Mouse (Mus musculus) embryonic facial prominence, embryonic 11.5 days (tissue): Measurements from ENCODE around the gene Eef1g. TPM values are rescaled to one million over a fixed set of nuclear protein-coding genes. Genes with fewer than 3 reads are reported as not detected.

Source experiments
- ATAC-seq: fragments of 200-750 bp; cut with Nextera tagmentation; replicated peaks from 2 replicates; pipeline ENCODE4 v1.8.0; 2017; ENCODE audit warnings: low read depth; ENCODE audit not compliant: insufficient number of reproducible peaks, low FRiP score, low TSS enrichment
- DNase-seq: peaks from one replicate; pipeline ENCODE4 v3.0.0-alpha.2; 2015; ENCODE audit warnings: low spot score
- H3K27ac ChIP-seq: fragments of 300-500 bp; sonication (generic); replicated peaks from 2 replicates; pipeline ENCODE4 v1.5.1; 2014; ENCODE audit warnings: mild to moderate bottlenecking, low read depth, low read length, control low read depth
- H3K27me3 ChIP-seq: fragments of 300-500 bp; sonication (generic); 2 replicates; pipeline ENCODE4 v1.6.1; 2014; ENCODE audit warnings: mild to moderate bottlenecking, low read length, moderate library complexity, mixed read lengths; ENCODE audit not compliant: control insufficient read depth, insufficient read depth
- H3K36me3 ChIP-seq: fragments of 300-500 bp; sonication (generic); replicated peaks from 2 replicates; pipeline ENCODE4 v1.6.1; 2014; ENCODE audit warnings: low read depth, mild to moderate bottlenecking, low read length, moderate library complexity, mixed read lengths; ENCODE audit not compliant: control insufficient read depth, insufficient read depth
- H3K4me1 ChIP-seq: fragments of 300-500 bp; sonication (generic); 2 replicates; pipeline ENCODE4 v1.6.1; 2014; ENCODE audit warnings: low read length, mixed read lengths; ENCODE audit not compliant: control insufficient read depth, insufficient read depth
- H3K4me2 ChIP-seq: fragments of 300-500 bp; sonication (generic); 2 replicates; pipeline ENCODE4 v1.6.1; 2014; ENCODE audit warnings: low read depth, mild to moderate bottlenecking, control low read depth, low read length, moderate library complexity
- H3K4me3 ChIP-seq: fragments of 300-500 bp; sonication (generic); 2 replicates; pipeline ENCODE4 v1.5.1; 2014; ENCODE audit warnings: low read depth, low read length, control low read depth
- H3K9ac ChIP-seq: fragments of 300-500 bp; sonication (generic); replicated peaks from 2 replicates; pipeline ENCODE4 v1.6.1; 2014; ENCODE audit warnings: mild to moderate bottlenecking, control low read depth, low read length
- H3K9me3 ChIP-seq: fragments of 300-500 bp; sonication (generic); replicated peaks from 2 replicates; pipeline ENCODE4 v1.6.1; 2016; ENCODE audit warnings: mild to moderate bottlenecking, low read length, inconsistent platforms, mixed read lengths; ENCODE audit not compliant: control insufficient read depth
- WGBS: fragments of 180-500 bp; shearing (Covaris S2); extraction: QIAGEN DNeasy Blood & Tissue Kit; methylation state at CpG from one replicate; pipeline ENCODE4 v1.1.7; 2014; 5-methylcytosine and 5-hydroxymethylcytosine counted together
- polyA plus RNA-seq: library from polyadenylated mRNA; unstranded; fragments of >200 nt; fragmentation: Nextera tagmentation; extraction: Ambion mirVana; gene quantifications from 2 replicates; pipeline ENCODE4 v1.2.1, GENCODE M21; 2014

The Eef1g gene
- polyA plus RNA-seq, 1 experiment from 2014 or later: 535 TPM

GRCm38 (mm10) chr19:9025562-9026257, 58.9 kb downstream of the Eef1g start:
- Histone ChIP-seq H3K36me3 (no peaks in the 10 kb centered on the region), H3K4me2 (no peak overlapping the region), H3K4me1 (no peaks in the 10 kb centered on the region), H3K9ac (no peak overlapping the region), H3K27ac (no peak overlapping the region), H3K9me3 (no peaks in the 10 kb centered on the region), H3K4me3 (no peak overlapping the region), H3K27me3 (no peaks in the 10 kb centered on the region)
- 90% methylated on average over 5 of the region's 5 CpGs for WGBS
- ATAC-seq (no peak), DNase-seq (no peak)

- Histone ChIP-seq H3K27me3 (no peaks in the 10 kb centered on the region), H3K4me3 (no peak overlapping the region), H3K36me3 (no peaks in the 10 kb centered on the region), H3K9ac (no peak overlapping the region), H3K4me1 (no peaks in the 10 kb centered on the region), H3K4me2 (no peak overlapping the region), H3K9me3 (no peaks in the 10 kb centered on the region), H3K27ac (no peak overlapping the region)
- WGBS: 77% methylated on average over 4 of the region's 4 CpGs
- DNase-seq (no peak), ATAC-seq (no peak)
Observed at GRCm38 (mm10) chr19:9026634-9027033, 59.8 kb downstream of the Eef1g start.

GRCm38 (mm10) chr19:9027795-9028194, 61.0 kb downstream of the Eef1g start:
- Histone ChIP-seq H3K4me1 (no peaks in the 10 kb centered on the region), H3K4me2 (no peak overlapping the region), H3K9ac (no peak overlapping the region), H3K4me3 (no peak overlapping the region), H3K27ac (no peak overlapping the region), H3K27me3 (no peaks in the 10 kb centered on the region), H3K36me3 (no peaks in the 10 kb centered on the region), H3K9me3 (no peaks in the 10 kb centered on the region)
- WGBS: 23% methylated on average over 5 of the region's 5 CpGs
- DNase-seq (peak; percentile 41), ATAC-seq (no peak)

Other genes with a start within 250 kb of the Eef1g start
- 120 and 125 TPM in 2 replicates for gene Slc3a2, start 243.7 kb upstream of the Eef1g start, polyA plus RNA-seq
- 91.0 and 92.3 TPM in 2 replicates for gene Wdr74, start 231.2 kb upstream of the Eef1g start, polyA plus RNA-seq
- gene 1700092M07Rik, start 226.3 kb upstream of the Eef1g start, polyA plus RNA-seq: 1.1 and 1.8 TPM in 2 replicates
- gene Stx5a, start 225.6 kb upstream of the Eef1g start, polyA plus RNA-seq: 107 and 110 TPM in 2 replicates
- gene Nxf1, start 210.0 kb upstream of the Eef1g start, polyA plus RNA-seq: 230 and 238 TPM in 2 replicates
- 191 and 197 TPM in 2 replicates for gene Tmem223, start 196.0 kb upstream of the Eef1g start, polyA plus RNA-seq
- 44.8 and 51.2 TPM in 2 replicates for gene Tmem179b, start 192.6 kb upstream of the Eef1g start, polyA plus RNA-seq
- 19.0 and 19.9 TPM in 2 replicates for gene Taf6l, start 180.6 kb upstream of the Eef1g start, polyA plus RNA-seq
- gene Polr2g, start 168.5 kb upstream of the Eef1g start, polyA plus RNA-seq: 199 and 202 TPM in 2 replicates
- 6.0 and 8.0 TPM in 2 replicates for gene Zbtb3, start 164.5 kb upstream of the Eef1g start, polyA plus RNA-seq
- gene Ttc9c, start 147.7 kb upstream of the Eef1g start, polyA plus RNA-seq: 63.0 and 68.7 TPM in 2 replicates
- gene Hnrnpul2, start 147.0 kb upstream of the Eef1g start, polyA plus RNA-seq: 6.7 and 6.8 TPM in 2 replicates
- gene AC129217.1, start 137.3 kb upstream of the Eef1g start, polyA plus RNA-seq: not detected in 2 replicates
- gene Bscl2, start 129.6 kb upstream of the Eef1g start, polyA plus RNA-seq: 29.9 and 39.1 TPM in 2 replicates
- gene Gng3, start 127.8 kb upstream of the Eef1g start, polyA plus RNA-seq: 39.8 and 44.8 TPM in 2 replicates
- 0.10 and 0.49 TPM in 2 replicates for gene Lrrn4cl, start 116.3 kb upstream of the Eef1g start, polyA plus RNA-seq
- gene Ubxn1, start 95.5 kb upstream of the Eef1g start, polyA plus RNA-seq: 184 and 189 TPM in 2 replicates
- gene Uqcc3, start 86.1 kb upstream of the Eef1g start, polyA plus RNA-seq: 56.1 and 62.0 TPM in 2 replicates
- 116 and 122 TPM in 2 replicates for gene Lbhd1, start 83.3 kb upstream of the Eef1g start, polyA plus RNA-seq
- gene Gm49403, start 83.1 kb upstream of the Eef1g start, polyA plus RNA-seq: not detected in 2 replicates
- 111 and 126 TPM in 2 replicates for gene 1810009A15Rik, start 78.2 kb upstream of the Eef1g start, polyA plus RNA-seq
- 0.34 TPM in 1 of 2 replicates, not detected in the other for gene Gm49416, start 78.1 kb upstream of the Eef1g start, polyA plus RNA-seq
- 30.5 and 34.6 TPM in 2 replicates for gene Ints5, start 74.0 kb upstream of the Eef1g start, polyA plus RNA-seq
- 97.4 and 114 TPM in 2 replicates for gene Ganab, start 69.0 kb upstream of the Eef1g start, polyA plus RNA-seq
- 32.0 and 32.8 TPM in 2 replicates for gene B3gat3, start 46.7 kb upstream of the Eef1g start, polyA plus RNA-seq
- 0.72 and 0.81 TPM in 2 replicates for gene Rom1, start 37.7 kb upstream of the Eef1g start, polyA plus RNA-seq
- 8.4 and 9.0 TPM in 2 replicates for gene Eml3, start 37.5 kb upstream of the Eef1g start, polyA plus RNA-seq
- 57.5 and 57.6 TPM in 2 replicates for gene Mta2, start 25.2 kb upstream of the Eef1g start, polyA plus RNA-seq
- gene Tut1, start 13.2 kb upstream of the Eef1g start, polyA plus RNA-seq: 25.5 and 28.0 TPM in 2 replicates
- 10.6 and 11.5 TPM in 2 replicates for gene Ahnak, start 22.2 kb downstream of the Eef1g start, polyA plus RNA-seq
- not detected in 2 replicates for gene Scgb1a1, start 120.9 kb downstream of the Eef1g start, polyA plus RNA-seq
- 15.4 and 18.3 TPM in 2 replicates for gene Asrgl1, start 168.6 kb downstream of the Eef1g start, polyA plus RNA-seq